Mouse (Mus musculus) heart, adult 2 months (tissue): ENCODE measurements at regions not wholly inside any gene's neighbourhood (a gene's known extent, or its start where the extent isn't known, plus 50 kb on each side); places are given as distances from the start of the nearest gene placed in this dataset.

Source experiments
- CTCF ChIP-seq: fragments of 200-600 bp; IDR thresholded peaks from 2 replicates; pipeline ENCODE4 v1.8.1; 2022; ENCODE audit warnings: antibody characterized with exemption, mild to moderate bottlenecking, moderate library complexity
- EP300 ChIP-seq: fragments of 200-500 bp; IDR thresholded peaks from 2 replicates; pipeline ENCODE4 v1.6.1; 2011; ENCODE audit warnings: low read depth, low read length, control low read depth; ENCODE audit not compliant: insufficient read depth
- POLR2A ChIP-seq: fragments of 200-500 bp; IDR thresholded peaks from 2 replicates; pipeline ENCODE4 v1.6.1; 2011; ENCODE audit warnings: mild to moderate bottlenecking, low read depth, low read length, control low read depth; ENCODE audit not compliant: insufficient read depth

DNA sequence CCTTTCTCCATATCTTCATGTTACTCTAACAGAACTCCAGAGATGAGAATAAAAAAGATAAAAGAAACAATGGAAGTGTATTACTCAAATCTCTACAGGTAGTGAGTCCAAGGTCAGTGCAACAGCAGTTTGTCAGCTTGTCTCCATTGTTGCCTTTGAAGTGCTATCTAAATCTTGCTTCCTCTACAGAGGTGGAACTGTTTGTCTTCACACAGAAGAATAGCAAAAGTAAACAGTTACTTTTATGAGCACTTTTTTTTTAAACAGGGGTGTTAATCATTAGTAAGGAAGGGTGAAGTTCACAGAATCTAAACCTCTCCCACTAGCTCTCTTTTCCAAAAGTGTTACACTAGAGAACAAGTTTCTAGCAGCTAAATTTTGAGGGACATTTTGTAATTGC, 906.0 kb upstream of the Slc10a2 start:
- TF ChIP-seq POLR2A (no peak), CTCF (no peak), EP300 (no peak)
